15 mouse cellular contexts compared by ENCODE assay signal in genomic region chr1:33494524-33495202, GRCm38 (mm10).
DNase-seq lines count a peak whose midpoint lies in the region; ATAC-seq and TF ChIP-seq lines count a peak whose summit lies in the region.
"Had no signal": no experiment of that assay in that cellular context is flagged by ENCODE, and none has a peak within 500 bp of the region (broad histone marks: within the 10 kb centered on the region; RNA-seq: fewer than 3 reads in every experiment).

No protein-coding gene starts in this region.

- intact Hi-C loops in left cerebral cortex, adult 2 months (cut with DNase I): no loop called here
- intact Hi-C loops in heart, postnatal 10 days (cut with DNase I): no loop called here

- no peaks in the 10 kb centered on the region for H3K27me3 ChIP-seq in neural tube, embryonic 11.5 days (ENCODE audit: control insufficient read depth, insufficient read depth, low read length)
- no peaks in the 10 kb centered on the region for H3K27me3 ChIP-seq in forebrain, embryonic 16.5 days (replicated peaks; ENCODE audit: control insufficient read depth, insufficient read depth, low read length)
- H3K27me3 ChIP-seq in midbrain, embryonic 10.5 days (ENCODE audit: low read depth, poor library complexity, severe bottlenecking): no peaks in the 10 kb centered on the region

- no peak for TF ChIP-seq CTCF in left cerebral cortex, adult 2 months (IDR thresholded peaks at IDR 0.05)

- H3K36me3 ChIP-seq in neural tube, embryonic 11.5 days (ENCODE audit: control insufficient read depth, insufficient read depth, low read length): no peaks in the 10 kb centered on the region
- H3K36me3 ChIP-seq in forebrain, embryonic 16.5 days (ENCODE audit: control insufficient read depth, insufficient read depth): no peaks in the 10 kb centered on the region
- H3K36me3 ChIP-seq in midbrain, embryonic 10.5 days: no peaks in the 10 kb centered on the region
- H3K36me3 ChIP-seq: heart, embryonic 10.5 days had no signal

- no peak overlapping the region for H3K27ac ChIP-seq in neural tube, embryonic 11.5 days (ENCODE audit: low read depth, low read length)
- H3K27ac ChIP-seq in forebrain, embryonic 16.5 days (ENCODE audit: low read length): no peak overlapping the region
- H3K27ac ChIP-seq in midbrain, embryonic 10.5 days (replicated peaks): peak overlapping the region; percentile 68; the same call in 1 of the 2 replicates
- no peak overlapping the region for H3K27ac ChIP-seq in left cerebral cortex, adult 2 months
- H3K27ac ChIP-seq: heart, embryonic 10.5 days had no signal

- no peaks in the 10 kb centered on the region for H3K9me3 ChIP-seq in neural tube, embryonic 11.5 days (ENCODE audit: control insufficient read depth, low read length)
- no peaks in the 10 kb centered on the region for H3K9me3 ChIP-seq in forebrain, embryonic 16.5 days (ENCODE audit: control insufficient read depth, low read length)
- no peaks in the 10 kb centered on the region for H3K9me3 ChIP-seq in midbrain, embryonic 10.5 days (replicated peaks)
- H3K9me3 ChIP-seq: heart, embryonic 10.5 days had no signal

- DNase-seq in neural tube, embryonic 11.5 days (ENCODE audit: low spot score): no peak
- no peak for DNase-seq in neural tube, embryonic 10.5 days (ENCODE audit: extremely low spot score, low spot score)
- DNase-seq in midbrain, embryonic 10.5 days (ENCODE audit: low spot score): no peak
- no peak for DNase-seq in left cerebral cortex, adult 2 months (ENCODE audit: extremely low spot score in 1 of 2, low spot score in 2 of 2)
- no peak for DNase-seq in cerebellum, adult 11-12 months
- no peak for DNase-seq in heart, postnatal 10 days
- DNase-seq in cerebellum, adult 18-20 months: no peak
- DNase-seq: cerebellum, adult 9-11 months; gastrocnemius, postnatal 25 days; heart, postnatal 36 days; kidney, adult 9 months; liver, postnatal 0 days; lung, postnatal 36 days had no signal

- H3K4me1 ChIP-seq in neural tube, embryonic 11.5 days (ENCODE audit: control insufficient read depth, insufficient read depth, low read length): no peaks in the 10 kb centered on the region
- H3K4me1 ChIP-seq in forebrain, embryonic 16.5 days (replicated peaks; ENCODE audit: control insufficient read depth, insufficient read depth, low read length): peaks cover 20% of the 10 kb centered on the region
- peaks cover 20% of the 10 kb centered on the region for H3K4me1 ChIP-seq in midbrain, embryonic 10.5 days
- H3K4me1 ChIP-seq: heart, embryonic 10.5 days had no signal

- 0 out of 2 replicates have a peak, but pooled peaks have one; percentile 51 for ATAC-seq in neural tube, embryonic 11.5 days (ENCODE audit: insufficient read depth, low FRiP score, low TSS enrichment)
- ATAC-seq in forebrain, embryonic 16.5 days: peak; percentile 93
- ATAC-seq: liver, postnatal 0 days had no signal

- no peak overlapping the region for H3K4me2 ChIP-seq in neural tube, embryonic 11.5 days (ENCODE audit: low read depth)
- H3K4me2 ChIP-seq in forebrain, embryonic 16.5 days (ENCODE audit: low read length): no peak overlapping the region

- WGBS in neural tube, embryonic 11.5 days: 30% methylated on average over 2 of the region's 2 CpGs
- 6% methylated on average over 2 of the region's 2 CpGs for WGBS in forebrain, embryonic 16.5 days
- WGBS in midbrain, embryonic 10.5 days: 18% methylated on average over 2 of the region's 2 CpGs

- no peak overlapping the region for H3K9ac ChIP-seq in neural tube, embryonic 11.5 days (ENCODE audit: low read length)
- no peak overlapping the region for H3K9ac ChIP-seq in forebrain, embryonic 16.5 days (replicated peaks; ENCODE audit: low read depth, low read length)
- H3K9ac ChIP-seq: liver, postnatal 0 days had no signal

- H3K4me3 ChIP-seq in neural tube, embryonic 11.5 days (ENCODE audit: low read depth, low read length): no peak overlapping the region
- no peak overlapping the region for H3K4me3 ChIP-seq in forebrain, embryonic 16.5 days (replicated peaks; ENCODE audit: low read length)
- H3K4me3 ChIP-seq in midbrain, embryonic 10.5 days: no peak overlapping the region
- no peak overlapping the region for H3K4me3 ChIP-seq in left cerebral cortex, adult 2 months
- H3K4me3 ChIP-seq: heart, embryonic 10.5 days had no signal
